Mouse (Mus musculus): ENCODE data around the gene Pbp2. TPM values are rescaled to one million over a fixed set of nuclear protein-coding genes. Genes with fewer than 3 reads are reported as not detected.

Gene Pbp2
- polyA plus RNA-seq, 1 experiment from 2014 or later: 0.38 TPM

DNA sequence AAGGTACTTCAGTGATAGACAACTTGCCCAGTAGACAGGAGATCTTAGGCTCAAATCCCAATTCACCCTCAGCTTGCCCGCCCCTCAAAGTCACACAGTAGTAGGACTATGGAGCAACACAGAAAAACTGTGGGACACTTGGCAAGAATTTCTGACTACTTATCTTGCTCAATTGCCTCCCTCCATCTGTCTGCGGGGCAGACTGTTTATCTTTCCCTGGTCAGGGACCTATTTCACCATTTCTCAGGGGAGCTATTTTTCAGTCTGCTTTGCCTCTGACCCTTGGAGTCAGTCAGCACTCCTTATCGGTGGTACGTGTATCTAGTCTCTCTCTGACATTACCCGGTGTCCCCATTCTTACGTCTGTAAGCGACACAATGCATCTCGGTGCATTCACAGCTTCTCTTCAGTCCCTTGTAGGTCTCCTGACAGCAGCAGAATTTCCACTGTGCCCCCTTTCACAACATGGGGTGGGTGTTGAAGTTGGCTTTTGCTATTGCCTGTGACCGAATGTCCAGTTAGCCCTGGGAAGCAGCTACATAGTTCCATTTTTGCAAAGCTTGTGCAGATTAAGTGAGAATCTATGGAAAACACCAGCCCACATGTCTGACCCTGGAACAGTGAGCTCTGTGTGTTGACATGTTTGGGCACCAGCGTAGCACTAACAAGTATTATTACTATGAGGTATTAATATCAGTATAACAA is 7.6 kb downstream of the Pbp2 start:
- Histone ChIP-seq H3K4me2 (no peak overlapping the region), H3K36me3 (ENCODE audit: insufficient read depth) (no peaks in the 10 kb centered on the region), H3K4me3 (ENCODE audit: low read depth, low read length) (no peak overlapping the region), H3K27me3 (ENCODE audit: insufficient read depth, low read length) (no peaks in the 10 kb centered on the region), H3K9me3 (ENCODE audit: low read depth, low read length) (no peaks in the 10 kb centered on the region), H3K4me1 (ENCODE audit: insufficient read depth) (peaks cover 16% of the 10 kb centered on the region), H3K9ac (no peak overlapping the region), H3K27ac (ENCODE audit: low read depth) (no peak overlapping the region)
- DNase-seq (peak; percentile 54), ATAC-seq (ENCODE audit: insufficient read depth) (no peak)
- WGBS: 39% methylated on average over 10 of the region's 10 CpGs
- TF ChIP-seq CTCF (IDR thresholded peaks at IDR 0.05; ENCODE audit: low read depth): no peak

DNA sequence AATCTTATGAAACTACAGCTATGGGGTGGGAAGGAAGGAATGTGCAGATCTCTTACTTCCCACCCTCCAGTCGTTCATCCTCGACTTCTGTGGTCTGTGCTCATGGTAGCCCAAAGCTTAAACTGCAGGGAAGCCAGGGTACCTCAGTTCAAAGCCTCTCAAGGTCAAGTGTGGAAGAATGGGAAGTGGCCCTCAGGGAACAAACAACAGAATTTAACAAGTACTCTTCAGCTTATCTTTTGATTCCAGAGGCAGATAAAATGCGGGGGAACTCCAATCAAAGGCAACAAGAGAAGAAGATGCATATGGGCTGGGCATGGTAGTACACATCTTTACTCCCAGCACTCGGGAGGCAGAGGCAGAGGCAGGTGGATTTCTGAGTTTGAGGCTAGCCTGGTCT is 9.7 kb downstream of the Pbp2 start:
- ATAC-seq (ENCODE audit: insufficient read depth) (no peak), DNase-seq (no peak)
- Histone ChIP-seq H3K36me3 (ENCODE audit: insufficient read depth) (no peaks in the 10 kb centered on the region), H3K9me3 (ENCODE audit: low read depth, low read length) (no peaks in the 10 kb centered on the region), H3K4me2 (no peak overlapping the region), H3K27me3 (ENCODE audit: insufficient read depth, low read length) (no peaks in the 10 kb centered on the region), H3K4me3 (ENCODE audit: low read depth, low read length) (no peak overlapping the region), H3K9ac (no peak overlapping the region), H3K4me1 (ENCODE audit: insufficient read depth) (peaks cover 16% of the 10 kb centered on the region), H3K27ac (ENCODE audit: low read depth) (no peak overlapping the region)
- no peak for TF ChIP-seq CTCF (IDR thresholded peaks at IDR 0.05; ENCODE audit: low read depth)
- 64% methylated on average over 4 of the region's 4 CpGs for WGBS

DNA sequence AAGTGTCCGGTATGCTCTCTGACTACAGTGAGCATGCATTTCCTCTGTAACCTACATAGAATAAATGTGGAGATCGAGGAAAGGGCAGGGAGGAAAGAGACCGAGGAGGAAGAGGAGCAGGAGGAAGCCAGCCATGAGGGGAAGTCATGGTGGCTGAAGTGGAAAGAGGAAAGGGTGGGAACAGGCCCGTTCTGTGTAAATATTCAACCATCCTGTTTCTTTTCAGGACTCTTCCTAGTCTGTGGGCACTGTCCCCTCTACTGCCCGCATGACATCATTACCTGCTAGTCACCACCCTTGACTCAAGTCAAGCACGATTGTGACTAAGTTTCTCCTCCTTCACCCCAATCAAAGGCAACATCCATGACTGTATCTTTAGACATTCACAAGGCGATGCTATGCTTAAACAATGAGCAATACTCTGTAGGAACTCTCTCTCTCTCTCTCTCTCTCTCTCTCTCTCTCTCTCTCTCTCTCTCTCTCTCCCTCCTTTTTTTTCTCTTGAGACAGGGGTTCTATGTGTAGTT is 11.1 kb downstream of the Pbp2 start:
- no peaks in the 10 kb centered on the region for H3K27me3 ChIP-seq (ENCODE audit: insufficient read depth, low read length)
- H3K4me1 ChIP-seq (ENCODE audit: insufficient read depth): peaks cover 11% of the 10 kb centered on the region
- no peaks in the 10 kb centered on the region for H3K36me3 ChIP-seq (ENCODE audit: insufficient read depth)
- no peak overlapping the region for H3K9ac ChIP-seq
- no peak for TF ChIP-seq CTCF (IDR thresholded peaks at IDR 0.05; ENCODE audit: low read depth)
- no peaks in the 10 kb centered on the region for H3K9me3 ChIP-seq (ENCODE audit: low read depth, low read length)
- H3K27ac ChIP-seq (ENCODE audit: low read depth): no peak overlapping the region
- 74% methylated on average over 7 of the region's 7 CpGs for WGBS
- DNase-seq (no peak), ATAC-seq (ENCODE audit: insufficient read depth) (no peak)
- no peak overlapping the region for H3K4me2 ChIP-seq
- H3K4me3 ChIP-seq (ENCODE audit: low read depth, low read length): no peak overlapping the region

DNA sequence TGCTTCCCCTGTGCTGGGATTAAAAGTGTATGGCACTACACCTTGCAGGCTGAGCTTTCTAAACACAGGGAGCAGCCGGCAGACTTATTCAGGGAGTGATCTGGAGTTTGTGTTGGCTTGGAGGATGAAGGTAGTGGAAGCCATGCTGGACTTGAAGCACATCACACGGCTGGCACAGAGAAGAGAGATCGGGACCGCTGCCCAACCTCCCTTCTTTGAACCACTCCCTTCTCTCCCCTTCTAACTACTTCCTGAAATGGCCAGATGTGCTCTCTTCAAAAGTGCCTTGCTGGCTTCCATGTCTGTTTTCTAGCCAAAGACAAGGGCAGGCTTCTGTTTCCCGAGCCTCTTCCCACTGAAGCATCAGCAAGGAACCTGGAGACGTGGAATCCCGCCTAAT is 12.6 kb downstream of the Pbp2 start:
- ATAC-seq (ENCODE audit: insufficient read depth) (no peak), DNase-seq (no peak)
- 79% methylated on average over 7 of the region's 7 CpGs for WGBS
- Histone ChIP-seq H3K36me3 (ENCODE audit: insufficient read depth) (no peaks in the 10 kb centered on the region), H3K9me3 (ENCODE audit: low read depth, low read length) (no peaks in the 10 kb centered on the region), H3K4me1 (ENCODE audit: insufficient read depth) (0 out of 2 replicates have a peak, but pooled peaks cover 6% of the 10 kb centered on the region), H3K4me2 (no peak overlapping the region), H3K9ac (no peak overlapping the region), H3K27ac (ENCODE audit: low read depth) (no peak overlapping the region), H3K4me3 (ENCODE audit: low read depth, low read length) (no peak overlapping the region), H3K27me3 (ENCODE audit: insufficient read depth, low read length) (no peaks in the 10 kb centered on the region)
- no peak for TF ChIP-seq CTCF (IDR thresholded peaks at IDR 0.05; ENCODE audit: low read depth)

DNA sequence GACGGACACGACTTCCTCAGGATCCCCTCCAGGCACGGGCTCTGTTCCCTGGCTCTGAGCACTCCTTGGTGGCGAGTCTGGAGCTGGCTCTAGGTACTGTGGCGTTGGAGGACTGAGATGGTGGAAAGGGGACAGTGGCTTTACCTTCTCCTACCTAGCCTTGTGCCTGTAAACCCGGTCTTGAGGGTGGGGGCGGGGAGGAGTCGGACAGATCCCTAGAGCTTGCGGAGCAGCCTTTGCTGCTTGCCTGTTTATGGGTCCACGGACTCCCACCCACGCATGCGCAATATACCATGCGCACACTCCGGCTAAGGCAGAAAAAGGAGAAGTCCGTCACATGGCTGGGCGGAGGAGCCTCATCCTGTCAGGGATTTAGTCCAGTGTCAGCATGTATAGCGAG is 13.9 kb downstream of the Pbp2 start:
- Histone ChIP-seq H3K27me3 (ENCODE audit: insufficient read depth, low read length) (no peaks in the 10 kb centered on the region), H3K9me3 (ENCODE audit: low read depth, low read length) (no peaks in the 10 kb centered on the region), H3K4me2 (0 out of 2 replicates have a peak overlapping the region, but pooled peaks have one; percentile 3), H3K27ac (ENCODE audit: low read depth) (no peak overlapping the region; the same call in 1 of the 2 replicates), H3K4me1 (ENCODE audit: insufficient read depth) (no peaks in the 10 kb centered on the region), H3K9ac (no peak overlapping the region), H3K4me3 (ENCODE audit: low read depth, low read length) (no peak overlapping the region), H3K36me3 (ENCODE audit: insufficient read depth) (no peaks in the 10 kb centered on the region)
- ATAC-seq (ENCODE audit: insufficient read depth) (peak; percentile 62; the same call in 1 of the 2 replicates), DNase-seq (peak; percentile 37)
- WGBS: 62% methylated on average over 17 of the region's 17 CpGs
- TF ChIP-seq CTCF (IDR thresholded peaks at IDR 0.05; ENCODE audit: low read depth): no peak

DNA sequence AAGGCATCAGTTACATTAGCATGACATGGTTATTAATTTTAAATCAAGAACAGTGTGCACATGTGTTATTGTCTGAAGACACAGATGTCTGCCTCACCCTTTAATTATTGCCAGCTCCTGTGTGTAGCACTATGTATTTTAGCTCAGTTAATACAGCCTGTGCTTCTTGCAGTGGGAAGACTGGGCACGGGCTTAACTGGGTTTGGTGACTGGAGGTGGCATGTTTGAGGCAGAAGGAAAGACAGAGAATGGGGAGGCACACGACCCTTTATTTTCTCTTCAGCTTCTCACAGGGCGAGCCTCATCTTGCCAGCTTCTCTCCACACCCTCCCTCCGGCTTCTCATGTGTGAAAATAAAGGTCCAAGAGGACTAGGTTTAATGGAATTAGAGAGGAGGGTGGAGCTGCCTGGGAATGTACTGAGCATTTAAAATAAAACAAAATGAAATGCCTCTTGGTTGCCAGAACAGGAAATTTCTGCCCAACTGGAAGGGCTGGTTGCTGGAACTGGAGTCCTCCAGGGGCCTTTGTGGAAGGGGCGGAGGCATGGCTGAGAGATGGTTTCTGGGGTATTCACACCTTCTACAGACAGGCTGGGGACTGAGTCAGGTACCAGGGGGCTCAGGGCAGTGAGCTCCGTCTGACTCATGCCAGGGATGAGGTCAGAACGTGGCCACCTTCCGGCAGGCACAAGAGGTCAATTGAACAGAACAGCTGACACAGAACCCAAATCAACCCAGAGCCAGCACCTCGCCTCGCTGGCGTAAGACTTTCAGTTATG is 14.9 kb downstream of the Pbp2 start:
- Histone ChIP-seq H3K27me3 (ENCODE audit: insufficient read depth, low read length) (no peaks in the 10 kb centered on the region), H3K4me3 (ENCODE audit: low read depth, low read length) (no peak overlapping the region), H3K36me3 (ENCODE audit: insufficient read depth) (no peaks in the 10 kb centered on the region), H3K9ac (no peak overlapping the region), H3K4me1 (ENCODE audit: insufficient read depth) (no peaks in the 10 kb centered on the region), H3K9me3 (ENCODE audit: low read depth, low read length) (no peaks in the 10 kb centered on the region), H3K27ac (ENCODE audit: low read depth) (peak overlapping the region; percentile 68), H3K4me2 (no peak overlapping the region)
- DNase-seq: peak; percentile 64
- peak; percentile 63 for ATAC-seq (ENCODE audit: insufficient read depth)
- no peak for TF ChIP-seq CTCF (IDR thresholded peaks at IDR 0.05; ENCODE audit: low read depth)
- 59% methylated on average over 11 of the region's 11 CpGs for WGBS

DNA sequence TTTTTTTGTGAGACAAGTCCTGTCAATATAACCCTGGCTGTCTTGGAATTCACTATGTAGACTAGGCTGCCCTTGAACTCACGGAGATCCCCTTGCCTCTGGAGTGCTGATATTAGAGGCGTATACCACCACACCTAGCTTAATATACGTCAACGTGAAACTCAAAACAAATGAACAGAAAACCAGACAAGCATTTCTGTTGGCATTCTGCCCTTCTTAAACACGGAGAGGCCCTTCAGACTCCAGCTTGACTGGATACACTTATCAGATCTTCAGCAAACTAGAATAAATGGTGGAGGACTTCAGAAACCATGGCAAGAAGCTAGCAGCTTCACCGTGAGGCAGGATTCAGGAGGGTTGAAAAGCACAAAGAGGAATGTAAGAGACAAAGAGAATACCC is 16.1 kb downstream of the Pbp2 start:
- WGBS: 47% methylated on average over 6 of the region's 6 CpGs
- Histone ChIP-seq H3K4me3 (ENCODE audit: low read depth, low read length) (no peak overlapping the region), H3K4me2 (no peak overlapping the region), H3K9ac (no peak overlapping the region), H3K27me3 (ENCODE audit: insufficient read depth, low read length) (no peaks in the 10 kb centered on the region), H3K9me3 (ENCODE audit: low read depth, low read length) (no peaks in the 10 kb centered on the region), H3K4me1 (ENCODE audit: insufficient read depth) (no peaks in the 10 kb centered on the region), H3K27ac (ENCODE audit: low read depth) (peak overlapping the region; percentile 37; the same call in 1 of the 2 replicates), H3K36me3 (ENCODE audit: insufficient read depth) (no peaks in the 10 kb centered on the region)
- DNase-seq (peak; percentile 52), ATAC-seq (ENCODE audit: insufficient read depth) (no peak)
- TF ChIP-seq CTCF (IDR thresholded peaks at IDR 0.05; ENCODE audit: low read depth): no peak

All from lung, embryonic 14.5 days (tissue).